Comparison of ENCODE assay signal across 22 mouse cellular contexts in genomic region chr7:134033939-134034338, GRCm38 (mm10).
DNase-seq lines count a peak whose midpoint lies in the region; ATAC-seq and TF ChIP-seq lines count a peak whose summit lies in the region.
"Had no signal": no experiment of that assay in that cellular context is flagged by ENCODE, and none has a peak within 500 bp of the region (broad histone marks: within the 10 kb centered on the region; RNA-seq: fewer than 3 reads in every experiment).

No protein-coding gene starts in this region.

- no peak overlapping the region for H3K4me3 ChIP-seq in embryonic facial prominence, embryonic 15.5 days (replicated peaks)
- H3K4me3 ChIP-seq in embryonic facial prominence, embryonic 10.5 days, result no peak overlapping the region
- no peak overlapping the region for H3K4me3 ChIP-seq in lung, embryonic 15.5 days
- no peak overlapping the region for H3K4me3 ChIP-seq in embryonic fibroblast, embryonic 13.5 days (ENCODE audit: insufficient read depth, low read length)
- H3K4me3 ChIP-seq in forebrain, embryonic 15.5 days, result no peak overlapping the region
- H3K4me3 ChIP-seq: embryonic facial prominence, embryonic 12.5 days; forebrain, embryonic 10.5 days; forebrain, embryonic 13.5 days; gastrocnemius, adult 2 months; hindbrain, embryonic 12.5 days; hindbrain, embryonic 15.5 days had no signal

- no peak overlapping the region for H3K4me2 ChIP-seq in embryonic facial prominence, embryonic 15.5 days (replicated peaks)
- no peak overlapping the region for H3K4me2 ChIP-seq in lung, embryonic 15.5 days
- H3K4me2 ChIP-seq in forebrain, embryonic 15.5 days (replicated peaks), result no peak overlapping the region
- H3K4me2 ChIP-seq: embryonic facial prominence, embryonic 12.5 days; forebrain, embryonic 13.5 days; heart, embryonic 11.5 days; hindbrain, embryonic 12.5 days; hindbrain, embryonic 15.5 days had no signal

- no peaks in the 10 kb centered on the region for H3K27me3 ChIP-seq in embryonic facial prominence, embryonic 15.5 days
- H3K27me3 ChIP-seq in embryonic facial prominence, embryonic 10.5 days (replicated peaks; ENCODE audit: low read depth, poor library complexity, severe bottlenecking), result no peaks in the 10 kb centered on the region
- H3K27me3 ChIP-seq in lung, embryonic 15.5 days, result no peaks in the 10 kb centered on the region
- H3K27me3 ChIP-seq in forebrain, embryonic 15.5 days, result no peaks in the 10 kb centered on the region
- H3K27me3 ChIP-seq: embryonic facial prominence, embryonic 12.5 days; forebrain, embryonic 13.5 days; hindbrain, embryonic 12.5 days; hindbrain, embryonic 15.5 days had no signal

- H3K36me3 ChIP-seq in embryonic facial prominence, embryonic 15.5 days, result no peaks in the 10 kb centered on the region
- no peaks in the 10 kb centered on the region for H3K36me3 ChIP-seq in embryonic facial prominence, embryonic 10.5 days (replicated peaks)
- H3K36me3 ChIP-seq in lung, embryonic 15.5 days, result no peaks in the 10 kb centered on the region
- H3K36me3 ChIP-seq in forebrain, embryonic 15.5 days, result no peaks in the 10 kb centered on the region
- H3K36me3 ChIP-seq: embryonic facial prominence, embryonic 12.5 days; forebrain, embryonic 10.5 days; hindbrain, embryonic 12.5 days; hindbrain, embryonic 15.5 days had no signal

- no peak for TF ChIP-seq POLR2A in embryonic fibroblast, embryonic 13.5 days (IDR thresholded peaks at IDR 0.05; ENCODE audit: low read depth, low read length)

- no peak for TF ChIP-seq CTCF in embryonic fibroblast, embryonic 13.5 days (IDR thresholded peaks at IDR 0.05; ENCODE audit: borderline replicate concordance, insufficient read depth, low read length)

- peak overlapping the region; percentile 29 for H3K27ac ChIP-seq in embryonic facial prominence, embryonic 15.5 days (replicated peaks)
- H3K27ac ChIP-seq in embryonic facial prominence, embryonic 10.5 days (replicated peaks), result no peak overlapping the region
- H3K27ac ChIP-seq in lung, embryonic 15.5 days, result peak overlapping the region; percentile 71
- peak overlapping the region; percentile 98; the same call in 1 of the 2 replicates for H3K27ac ChIP-seq in embryonic fibroblast, embryonic 13.5 days (ENCODE audit: insufficient read depth, low read length)
- H3K27ac ChIP-seq in forebrain, embryonic 15.5 days (replicated peaks), result no peak overlapping the region
- H3K27ac ChIP-seq: embryonic facial prominence, embryonic 12.5 days; forebrain, embryonic 13.5 days; gastrocnemius, adult 2 months; hindbrain, embryonic 12.5 days; hindbrain, embryonic 15.5 days had no signal

- no peak for ATAC-seq in embryonic facial prominence, embryonic 15.5 days (ENCODE audit: insufficient number of reproducible peaks, low FRiP score, low TSS enrichment, low read depth)
- peak; percentile 68 for ATAC-seq in lung, embryonic 15.5 days (ENCODE audit: borderline replicate concordance, extremely low read depth, low FRiP score, low TSS enrichment)
- ATAC-seq in forebrain, embryonic 15.5 days (replicated peaks), result no peak
- ATAC-seq: activated CD4-positive, CD25-positive, alpha-beta regulatory T cell, adult 4 months; forebrain, embryonic 13.5 days; forebrain, postnatal 0 days had no signal

- no peaks in the 10 kb centered on the region for H3K9me3 ChIP-seq in embryonic facial prominence, embryonic 15.5 days (replicated peaks)
- no peaks in the 10 kb centered on the region for H3K9me3 ChIP-seq in embryonic facial prominence, embryonic 10.5 days
- H3K9me3 ChIP-seq in lung, embryonic 15.5 days, result no peaks in the 10 kb centered on the region
- no peaks in the 10 kb centered on the region for H3K9me3 ChIP-seq in forebrain, embryonic 15.5 days
- H3K9me3 ChIP-seq: embryonic facial prominence, embryonic 12.5 days; forebrain, embryonic 10.5 days; forebrain, embryonic 13.5 days; hindbrain, embryonic 12.5 days; hindbrain, embryonic 15.5 days had no signal

- no peak overlapping the region for H3K9ac ChIP-seq in embryonic facial prominence, embryonic 15.5 days
- H3K9ac ChIP-seq in lung, embryonic 15.5 days, result no peak overlapping the region
- H3K9ac ChIP-seq in forebrain, embryonic 15.5 days (replicated peaks), result no peak overlapping the region
- H3K9ac ChIP-seq: embryonic facial prominence, embryonic 12.5 days; forebrain, embryonic 13.5 days; forebrain, postnatal 0 days; hindbrain, embryonic 12.5 days; hindbrain, embryonic 15.5 days had no signal

- no peak for DNase-seq in embryonic facial prominence, embryonic 10.5 days (ENCODE audit: low spot score)
- no peak for DNase-seq in lung, postnatal 4 days
- DNase-seq: adrenal gland, adult 8-10 months; adrenal gland, postnatal 25 days; cerebellum, adult 18-20 months; cerebellum, adult 9-10 months; cerebellum, postnatal 14 days; forebrain, postnatal 0 days; gastrocnemius, adult 2 months; gastrocnemius, postnatal 14 days; heart, adult 11 months had no signal

- WGBS in embryonic facial prominence, embryonic 15.5 days, result 88% methylated on average over 2 of the region's 2 CpGs
- 96% methylated on average over 2 of the region's 2 CpGs for WGBS in embryonic facial prominence, embryonic 10.5 days
- 73% methylated on average over 2 of the region's 2 CpGs for WGBS in lung, embryonic 15.5 days
- 66% methylated on average over 2 of the region's 2 CpGs for WGBS in forebrain, embryonic 15.5 days

- H3K4me1 ChIP-seq in embryonic facial prominence, embryonic 15.5 days, result peaks cover 36% of the 10 kb centered on the region
- peaks cover 24% of the 10 kb centered on the region for H3K4me1 ChIP-seq in embryonic facial prominence, embryonic 10.5 days
- H3K4me1 ChIP-seq in lung, embryonic 15.5 days, result peaks cover 32% of the 10 kb centered on the region
- H3K4me1 ChIP-seq in embryonic fibroblast, embryonic 13.5 days (ENCODE audit: control insufficient read depth, insufficient read depth, low read length), result peaks cover 11% of the 10 kb centered on the region
- no peaks in the 10 kb centered on the region; the same call in 1 of the 2 replicates for H3K4me1 ChIP-seq in forebrain, embryonic 15.5 days
- H3K4me1 ChIP-seq: forebrain, embryonic 13.5 days; hindbrain, embryonic 15.5 days had no signal

Comparison
In these comparisons a context has a peak if more than half of its experiments do, and no peak if none do; other contexts are left out.
1. H3K27ac ChIP-seq: peak in embryonic facial prominence, embryonic 15.5 days (single experiment), lung, embryonic 15.5 days (single experiment) and embryonic fibroblast, embryonic 13.5 days (single experiment); none in embryonic facial prominence, embryonic 10.5 days (single experiment) and forebrain, embryonic 15.5 days (single experiment).